Mouse (Mus musculus) testis, postnatal 14 days (tissue): ENCODE results near the gene Mgat3.

ENCODE experiments used
- DNase-seq: peaks from one replicate; pipeline ENCODE4 v3.0.0; 2021; ENCODE audit warnings: low spot score

Mgat3 gene

DNA sequence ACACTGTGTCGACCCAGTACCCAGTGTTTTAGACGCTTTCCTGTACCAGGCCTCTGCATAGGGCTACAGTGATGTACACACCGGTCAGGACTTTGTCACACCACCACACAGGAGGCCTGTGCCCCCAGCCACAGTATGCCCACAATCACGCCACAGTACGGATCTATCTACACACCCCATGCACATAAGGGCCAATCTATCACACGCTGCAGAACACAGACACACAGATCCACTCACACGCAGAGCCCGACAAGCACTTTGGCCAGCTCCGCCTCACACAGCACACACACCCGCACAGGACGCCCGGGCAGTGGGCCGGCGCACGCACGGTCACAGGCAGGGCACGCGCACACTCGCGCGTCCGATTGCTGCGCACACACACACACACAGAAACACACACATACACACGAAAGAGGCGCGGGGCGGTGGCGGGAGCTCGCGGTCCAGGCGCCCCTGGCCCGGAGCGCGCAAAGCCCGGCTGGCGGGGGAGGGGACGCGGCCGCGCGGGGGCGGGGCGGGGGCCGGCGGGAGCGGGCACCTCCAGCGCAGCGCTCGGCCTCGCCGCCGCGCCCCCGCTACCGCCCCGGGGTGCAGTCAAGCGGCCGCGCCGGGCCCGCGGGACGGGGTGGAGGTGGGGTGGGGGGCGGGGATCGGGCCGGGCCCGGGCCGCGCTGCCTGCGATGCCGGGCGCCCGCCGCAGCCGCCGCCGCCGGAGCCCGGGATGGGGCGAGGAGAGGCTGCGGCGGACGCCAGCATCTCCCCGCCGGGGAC is at the start of gene Mgat3:
Gene Mgat3 (plus strand): TSS at position 721 of the 771 bp plus-strand sequence.
- no peak for DNase-seq

- DNase-seq, result no peak
These were observed 48.9 kb upstream of the Mgat3 start for GRCm38 (mm10) chr15:80124651-80125050.

DNA sequence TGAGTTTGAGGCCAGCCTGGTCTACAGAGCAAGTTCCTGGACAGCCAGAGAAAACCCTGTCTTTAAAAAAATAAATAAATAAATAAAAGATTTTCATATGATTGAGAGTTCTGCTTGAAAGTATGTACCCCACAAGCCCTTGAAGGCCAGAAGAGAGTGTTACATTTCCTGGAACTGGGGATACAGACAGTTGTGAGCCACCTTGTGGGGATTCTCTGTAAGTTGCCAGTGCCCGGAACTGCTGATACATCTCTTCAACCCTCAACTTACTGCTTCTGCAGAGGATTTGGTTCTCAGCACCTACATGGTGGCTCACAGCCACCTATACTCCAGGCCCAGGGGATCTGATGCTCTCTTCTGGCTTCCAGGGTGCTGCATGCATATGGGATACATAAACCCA is 46.3 kb upstream of the Mgat3 start:
- DNase-seq, result no peak

- DNase-seq, result no peak
These were observed 43.5 kb upstream of the Mgat3 start for GRCm38 (mm10) chr15:80129982-80130381.

DNA sequence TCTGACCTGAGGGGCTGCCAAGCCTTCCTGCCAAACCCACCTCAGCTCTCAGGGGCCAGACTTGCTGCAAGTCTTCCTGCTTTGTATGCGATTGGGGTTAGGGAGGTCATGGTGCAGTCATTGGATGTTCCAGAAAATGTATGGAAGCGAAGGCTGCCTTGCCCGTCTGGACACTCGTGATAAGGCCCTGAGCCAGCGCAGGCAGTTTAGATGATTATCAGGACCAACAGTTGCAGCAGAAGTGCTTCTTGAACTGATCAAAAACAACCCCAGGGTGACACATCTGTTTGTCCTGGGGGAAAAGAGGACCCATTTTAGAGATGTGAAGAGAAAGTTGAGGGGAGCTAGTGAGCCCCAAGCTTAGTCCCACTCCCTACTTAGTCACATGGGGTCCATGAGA is 42.8 kb upstream of the Mgat3 start:
- DNase-seq, result no peak

DNA sequence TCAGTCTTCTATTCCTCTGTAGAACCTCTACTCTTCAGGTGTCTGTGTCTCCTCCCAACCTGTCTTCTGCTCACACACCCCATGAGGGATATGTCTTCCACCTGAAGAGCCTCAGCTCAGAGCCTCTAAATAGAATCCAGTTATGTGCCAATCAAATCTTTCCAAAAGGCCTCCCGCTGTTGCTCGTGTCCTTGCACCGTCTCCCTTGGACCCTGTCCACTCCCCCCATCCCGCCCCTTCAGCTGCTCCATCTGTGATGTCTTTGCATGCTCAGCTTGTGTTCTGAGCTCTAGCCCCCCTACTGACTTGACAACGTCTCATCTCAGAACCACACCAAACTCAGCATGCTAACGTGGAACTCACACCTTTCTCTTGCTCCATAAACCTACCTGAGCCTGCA is 42.1 kb upstream of the Mgat3 start:
- no peak for DNase-seq

- DNase-seq, result no peak
These were observed 41.1 kb upstream of the Mgat3 start for GRCm38 (mm10) chr15:80132452-80132851.

DNA sequence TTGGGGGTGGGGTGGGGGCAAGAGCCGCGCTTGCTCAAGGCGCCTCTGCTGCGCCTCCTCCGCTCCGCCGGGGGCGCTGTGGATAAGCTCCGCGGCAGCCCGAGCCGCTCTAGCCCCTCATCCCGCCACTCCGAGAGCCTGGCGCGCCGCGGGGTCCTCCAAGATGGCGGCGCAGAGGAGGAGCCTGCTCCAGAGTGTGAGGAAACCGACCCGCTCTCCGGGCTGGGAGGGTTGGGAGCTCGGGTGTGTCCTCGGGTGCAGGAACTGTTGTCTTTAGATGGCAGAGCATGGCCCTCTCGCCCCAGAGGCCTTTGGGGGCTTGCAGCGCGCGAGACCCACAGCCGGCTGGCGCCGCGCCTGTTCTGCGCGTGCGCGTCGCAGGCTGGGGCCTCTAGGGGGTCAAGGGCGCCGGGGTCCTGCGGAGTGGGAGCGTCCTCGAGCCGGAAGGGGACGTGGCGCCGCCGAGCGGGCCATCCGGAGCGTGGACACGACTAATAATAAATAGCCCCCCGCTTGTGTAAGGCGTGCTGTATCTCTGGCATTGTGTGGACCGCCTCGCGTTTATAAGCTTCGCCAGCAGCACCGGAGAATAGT is 40.4 kb upstream of the Mgat3 start, which contains the start of gene Tab1:
Gene Tab1 (plus strand): TSS at position 135 of the 594 bp plus-strand sequence.
- DNase-seq, result peak; percentile 94

- DNase-seq, result no peak
These were observed 39.7 kb upstream of the Mgat3 start for GRCm38 (mm10) chr15:80133682-80134449.

- no peak for DNase-seq
These were observed 39.1 kb upstream of the Mgat3 start for GRCm38 (mm10) chr15:80134450-80134847.

DNA sequence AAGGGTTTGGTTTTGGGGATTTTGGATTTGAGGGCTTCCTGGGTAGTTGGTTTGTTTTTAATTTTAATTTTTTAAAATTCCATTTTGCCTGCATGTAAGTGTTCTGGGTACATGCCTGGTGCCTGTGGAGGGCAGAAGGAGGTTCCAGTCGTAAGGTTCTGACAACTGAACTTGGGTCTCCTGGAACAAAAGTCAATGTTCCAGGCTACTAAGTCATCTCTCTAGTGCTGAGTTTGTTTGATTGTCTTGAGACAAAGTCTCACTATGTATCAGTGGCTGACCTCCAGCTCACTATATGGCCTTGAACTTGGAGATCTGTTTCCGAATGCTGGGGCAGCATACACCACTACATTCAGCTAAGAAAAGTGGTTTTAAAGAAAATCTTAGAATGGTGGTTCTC is 38.0 kb upstream of the Mgat3 start:
- no peak for DNase-seq

- no peak for DNase-seq
These were observed 36.9 kb upstream of the Mgat3 start for GRCm38 (mm10) chr15:80136645-80137044.

GRCm38 (mm10) chr15:80137945-80138791 is 35.4 kb upstream of the Mgat3 start:
- DNase-seq, result no peak

DNA sequence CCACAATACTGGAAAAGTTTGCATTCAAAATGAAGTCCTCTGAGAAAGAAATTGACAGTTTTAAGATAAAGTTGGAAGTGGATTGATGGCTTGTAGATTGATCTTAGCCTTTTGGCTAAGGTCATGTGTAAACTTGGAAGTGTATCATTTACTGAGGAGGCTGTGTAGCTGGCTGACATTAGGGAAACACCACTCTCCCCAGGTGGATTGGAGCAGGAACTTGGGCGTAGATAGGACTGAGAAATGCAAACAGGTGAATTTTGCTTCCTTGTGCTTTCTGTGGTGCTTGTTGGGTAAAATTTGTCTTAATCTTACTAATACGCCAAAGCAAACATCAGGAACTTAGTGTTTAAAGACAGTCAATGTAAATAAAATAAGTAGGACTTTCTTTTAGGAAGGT is 33.2 kb upstream of the Mgat3 start:
- no peak for DNase-seq

DNA sequence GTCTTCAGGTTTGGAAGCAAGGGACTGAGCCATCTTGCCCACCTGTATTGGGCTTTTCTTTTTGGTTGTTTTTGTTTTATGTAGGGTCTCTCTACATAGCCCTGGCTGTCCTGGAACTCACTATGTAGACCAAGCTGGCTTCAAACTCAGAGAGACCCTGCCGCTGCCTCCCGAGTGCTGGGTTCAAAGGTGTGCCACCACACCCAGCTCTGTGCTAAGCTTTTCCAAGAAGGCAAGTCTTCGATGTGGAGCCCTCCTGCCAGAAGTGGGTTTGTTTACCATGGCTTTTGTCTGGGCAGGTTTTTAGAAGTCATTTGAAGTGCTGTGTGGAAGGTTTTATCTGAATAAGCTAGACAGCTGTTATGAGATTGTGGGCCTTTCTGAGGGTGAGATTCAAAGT is 32.6 kb upstream of the Mgat3 start:
- no peak for DNase-seq

GRCm38 (mm10) chr15:80142130-80142529 is 31.4 kb upstream of the Mgat3 start:
- no peak for DNase-seq

DNA sequence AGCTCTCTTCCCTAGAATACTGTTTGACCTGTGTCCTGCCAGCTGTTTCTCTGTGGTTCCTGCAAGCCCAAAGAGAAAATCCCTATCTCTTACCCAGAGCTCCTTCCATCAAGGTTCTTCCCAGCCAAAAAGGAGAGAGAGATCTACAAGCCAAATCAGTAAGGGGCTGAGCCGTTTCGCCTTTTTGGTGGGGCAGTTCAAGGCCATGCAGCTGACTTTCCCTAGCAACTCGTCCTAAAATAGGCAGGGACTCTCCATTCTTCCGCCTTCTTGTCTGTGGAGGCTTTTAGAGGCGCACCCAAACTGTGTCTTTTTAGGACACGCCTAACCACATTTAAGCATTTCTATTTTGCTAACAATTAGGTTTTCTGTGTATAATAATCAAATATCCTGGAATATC is 29.8 kb upstream of the Mgat3 start:
- no peak for DNase-seq

- DNase-seq, result no peak
These were observed 28.1 kb upstream of the Mgat3 start for GRCm38 (mm10) chr15:80145397-80145796.

- DNase-seq, result no peak
These were observed 27.4 kb upstream of the Mgat3 start for GRCm38 (mm10) chr15:80146153-80146552.

- DNase-seq, result no peak
These were observed 26.4 kb upstream of the Mgat3 start for GRCm38 (mm10) chr15:80147090-80147489.

DNA sequence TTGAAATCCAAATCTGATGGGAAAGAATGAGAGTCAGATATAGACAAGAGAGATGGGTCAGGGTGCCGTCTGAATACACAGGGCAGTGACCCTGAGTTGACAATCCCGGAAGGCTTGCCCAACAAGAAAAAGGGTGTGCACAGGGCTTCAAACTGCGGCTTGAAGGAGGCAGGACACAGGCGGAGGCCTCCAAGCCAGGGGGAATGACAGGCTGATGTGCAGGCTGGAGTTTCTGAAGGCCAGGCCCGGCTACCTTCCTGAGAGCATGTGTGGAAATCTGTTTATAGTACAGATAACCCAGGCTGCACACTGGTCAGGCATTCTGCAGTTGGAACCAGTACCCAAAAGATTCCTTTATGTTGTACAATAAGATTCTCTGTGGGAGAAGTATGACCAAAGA is 26.0 kb upstream of the Mgat3 start:
- no peak for DNase-seq

GRCm38 (mm10) chr15:80148565-80148964 is 25.0 kb upstream of the Mgat3 start:
- no peak for DNase-seq
